Mouse (Mus musculus) liver, adult 2 months (tissue): ENCODE measurements around the gene Ssbp2.

Experiments
- CTCF ChIP-seq: fragments of 200-500 bp; IDR thresholded peaks from 2 replicates; pipeline ENCODE4 v1.5.1; 2011; ENCODE audit warnings: low read depth, low read length, control low read depth
- POLR2A ChIP-seq: fragments of 200-500 bp; IDR thresholded peaks from 2 replicates; pipeline ENCODE4 v1.6.1; 2011; ENCODE audit warnings: low read length, control low read depth; ENCODE audit not compliant: insufficient read depth; ENCODE audit errors: extremely low read depth

GRCm38 (mm10) chr13:91452269-91452668 lies 7.8 kb upstream of the Ssbp2 start:
- no peak for TF ChIP-seq CTCF
- TF ChIP-seq POLR2A = no peak
